Mouse (Mus musculus): ENCODE results near the gene Klhl5.

Gene Klhl5

GRCm38 (mm10) chr5:65199346-65200128 is 92.2 kb downstream of the Klhl5 start, which contains the start of gene Wdr19:
TSS of gene Wdr19 (plus strand) at chr5:65199696.
- DNase-seq: peak; percentile 98 to 100

DNA sequence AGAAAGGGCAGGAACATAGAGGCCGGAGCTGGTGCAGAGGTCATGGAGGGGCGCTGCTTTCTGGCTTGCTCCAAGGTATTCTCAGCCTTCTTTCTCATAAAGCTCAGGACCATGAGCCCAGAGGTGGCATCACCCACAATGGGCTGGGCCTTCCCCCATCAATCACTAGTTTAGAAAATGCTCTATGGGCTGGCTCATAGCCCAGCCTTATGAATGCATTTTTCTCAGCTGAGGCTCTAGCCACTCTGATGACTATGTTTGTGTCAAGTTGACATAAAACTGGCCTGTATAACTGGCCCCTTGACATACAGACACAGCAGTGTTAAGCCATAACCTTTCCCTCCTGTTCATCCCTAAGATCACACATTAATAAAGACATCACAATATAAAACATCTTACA is 97.4 kb downstream of the Klhl5 start:
- DNase-seq: no peak

DNA sequence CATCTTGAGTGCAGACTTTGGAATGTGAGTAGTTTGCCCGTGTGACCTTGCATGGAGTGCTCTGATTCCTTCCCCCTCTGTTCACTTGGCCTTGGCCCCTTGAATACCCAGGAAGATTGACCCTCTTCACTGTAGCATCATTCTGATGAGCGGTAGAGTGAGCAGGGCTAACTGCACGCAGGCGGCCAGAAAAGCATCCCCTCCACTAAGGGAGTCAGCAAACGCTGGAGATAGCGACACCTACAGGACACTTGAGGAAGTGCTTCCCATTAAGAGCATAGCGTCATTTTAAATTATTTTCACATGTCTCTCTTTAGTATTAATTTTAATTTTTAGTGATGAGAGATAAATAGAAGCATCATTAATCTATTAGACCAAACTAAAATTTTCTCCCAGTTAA is 106.0 kb downstream of the Klhl5 start:
- DNase-seq: peak; percentile 16 to 72

All from kidney, postnatal 36 days (tissue).